Mouse (Mus musculus): ENCODE measurements around the gene Hfe.

DNA sequence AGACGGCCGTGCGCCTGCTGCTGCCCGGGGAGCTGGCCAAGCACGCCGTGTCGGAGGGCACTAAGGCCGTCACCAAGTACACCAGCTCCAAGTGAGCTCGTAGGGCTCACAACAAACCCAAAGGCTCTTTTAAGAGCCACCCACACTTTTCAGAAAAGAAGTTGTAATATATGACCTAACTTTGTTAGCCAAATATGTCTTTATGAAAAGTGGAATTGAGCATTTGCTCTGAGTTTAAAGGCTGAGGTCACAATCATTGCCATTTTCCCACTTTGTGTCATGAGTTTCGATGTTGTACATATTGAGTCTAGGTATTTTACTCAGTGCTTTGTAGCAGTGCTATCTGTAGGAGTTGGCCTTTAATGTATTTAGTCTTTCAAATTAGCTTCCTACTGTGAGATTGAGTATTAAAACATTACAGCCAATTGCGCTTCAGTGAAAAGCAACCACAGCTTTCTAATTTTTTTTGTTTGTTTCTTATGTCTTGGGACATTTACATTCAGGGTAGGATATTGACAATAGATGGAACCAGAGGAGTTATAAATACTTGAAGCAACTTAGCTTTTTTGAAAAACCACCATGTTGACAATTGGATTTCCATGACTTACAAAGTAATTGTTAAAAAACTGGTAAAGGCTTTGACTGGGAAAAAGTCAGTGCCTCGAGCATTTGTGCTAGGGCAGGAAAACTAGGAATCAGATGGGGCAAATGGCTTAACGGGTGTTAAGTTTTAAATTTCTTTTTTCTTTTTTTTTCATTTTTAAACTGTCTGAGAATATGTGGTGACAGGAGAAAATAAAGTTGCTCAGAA, 36.6 kb upstream of the Hfe start:
- TF ChIP-seq CTCF (IDR thresholded peaks at IDR 0.05) (no peak), EP300 (IDR thresholded peaks at IDR 0.05) (no peak)
